Mouse (Mus musculus) brain, embryonic 14.5 days (tissue): ENCODE measurements at regions not wholly inside any gene's neighbourhood (a gene's known extent, or its start where the extent isn't known, plus 50 kb on each side); places are given as distances from the start of the nearest gene placed in this dataset.

Experiments
- CTCF ChIP-seq: fragments of 200-500 bp; IDR thresholded peaks from 2 replicates; pipeline ENCODE4 v1.5.1; 2012; ENCODE audit warnings: inconsistent platforms, mild to moderate bottlenecking, moderate library complexity, borderline replicate concordance; ENCODE audit not compliant: insufficient read depth, insufficient read length; ENCODE audit errors: extremely low read depth
- POLR2A ChIP-seq: fragments of 200-500 bp; IDR thresholded peaks from 2 replicates; pipeline ENCODE4 v1.6.1; 2012; ENCODE audit warnings: mild to moderate bottlenecking, inconsistent platforms, borderline replicate concordance; ENCODE audit not compliant: poor library complexity, insufficient read depth, insufficient read length, severe bottlenecking; ENCODE audit errors: extremely low read depth

DNA sequence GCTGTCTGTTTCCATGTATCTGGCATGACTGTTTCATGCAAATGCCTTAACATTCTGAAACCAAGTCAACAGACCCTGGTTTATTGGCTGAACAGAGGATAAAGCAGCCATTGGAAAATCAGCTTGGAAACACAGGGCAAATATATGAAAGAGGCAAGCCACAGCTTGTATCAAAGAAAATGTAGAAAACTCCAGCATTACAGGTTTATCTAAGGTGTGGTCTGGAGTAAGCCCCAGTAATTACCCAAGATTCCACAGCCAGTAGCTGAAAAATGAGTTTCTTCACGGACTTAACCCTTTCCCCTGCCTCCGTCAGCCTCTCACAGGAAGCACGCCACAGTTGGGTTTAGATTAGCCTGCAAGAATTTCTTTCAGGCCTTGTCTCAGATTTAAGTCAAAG, 259.1 kb downstream of the Sox2 start:
- TF ChIP-seq POLR2A (no peak), CTCF (no peak)
